Mouse (Mus musculus): Measurements from ENCODE around the gene Get4.
A peak's percentile ranks its signal among the peaks of the same experiment; 100 is the strongest.

Gene Get4

GRCm38 (mm10) chr5:139317751-139318504 is 65.8 kb downstream of the Get4 start:
- DNase-seq (ENCODE audit: low spot score in 2 of 2) = peak; percentile 51 to 65

Measured in frontal cortex, postnatal 25 days (tissue).